Mouse (Mus musculus) MEL (cell line): Measurements from ENCODE around the gene CK137956. TPM values are rescaled to one million over a fixed set of nuclear protein-coding genes. Genes with fewer than 3 reads are reported as not detected.

ENCODE experiments used
- DNase-seq: peaks from one replicate; pipeline ENCODE4 v3.0.0; 2011; ENCODE audit warnings: low read depth, low spot score
- H3K27ac ChIP-seq: 2 replicates; pipeline ENCODE4 v1.5.1; 2012; ENCODE audit warnings: low read depth, mild to moderate bottlenecking, control low read depth, low read length, moderate library complexity; ENCODE audit not compliant: control insufficient read depth
- H3K27me3 ChIP-seq, 2 experiments: fragments of 150-350 bp in 1 of 2; sonication (generic) in 1 of 2; 2 replicates each; pipeline ENCODE4 v1.6.1; 2012; ENCODE audit warnings: low read length in 2 of 2, mild to moderate bottlenecking in 2 of 2, improper control_type of control experiment in 1 of 2, moderate library complexity in 1 of 2; ENCODE audit not compliant: insufficient read depth in 2 of 2, control insufficient read depth in 1 of 2
- H3K36me3 ChIP-seq, 2 experiments: 2 replicates each; pipeline ENCODE4 v1.6.1; 2012 to 2014; ENCODE audit warnings: low read length in 2 of 2, improper control_type of control experiment in 1 of 2, inconsistent platforms in 1 of 2, mild to moderate bottlenecking in 1 of 2; ENCODE audit not compliant: insufficient read depth in 2 of 2, control insufficient read depth in 1 of 2
- H3K4me1 ChIP-seq, 2 experiments: fragments of 150-350 bp in 1 of 2; sonication (generic) in 1 of 2; 2 replicates each; pipeline ENCODE4 v1.6.1; 2012; ENCODE audit warnings: low read length in 2 of 2, improper control_type of control experiment in 1 of 2, mild to moderate bottlenecking in 1 of 2; ENCODE audit not compliant: insufficient read depth in 2 of 2, control insufficient read depth in 1 of 2
- H3K4me3 ChIP-seq, 2 experiments: fragments of 150-350 bp in 1 of 2; sonication (generic) in 1 of 2; 2 replicates each; pipeline ENCODE4 v1.5.1; 2012; ENCODE audit warnings: low read depth in 2 of 2, low read length in 2 of 2, mild to moderate bottlenecking in 2 of 2, moderate library complexity in 2 of 2, control low read depth in 1 of 2, improper control_type of control experiment in 1 of 2; ENCODE audit not compliant: control insufficient read depth in 1 of 2, insufficient read depth in 1 of 2
- H3K79me2 ChIP-seq: 2 replicates; pipeline ENCODE4 v1.6.1; 2012; ENCODE audit warnings: mild to moderate bottlenecking, low read length, moderate library complexity; ENCODE audit not compliant: control insufficient read depth, poor library complexity, insufficient read depth
- H3K9ac ChIP-seq: 2 replicates; pipeline ENCODE4 v1.6.1; 2012; ENCODE audit warnings: low read depth, mild to moderate bottlenecking, control low read depth, low read length, moderate library complexity; ENCODE audit not compliant: control insufficient read depth, poor library complexity, severe bottlenecking
- H3K9me3 ChIP-seq: fragments of 150-350 bp; sonication (generic); replicated peaks from 2 replicates; pipeline ENCODE4 v1.6.1; 2012; ENCODE audit warnings: mild to moderate bottlenecking, low read length, improper control_type of control experiment, moderate library complexity; ENCODE audit not compliant: insufficient read depth
- BHLHE40 ChIP-seq: IDR thresholded peaks from 2 replicates; pipeline ENCODE4 v1.6.1; 2012; ENCODE audit warnings: low read depth, mild to moderate bottlenecking, inconsistent platforms, low read length, improper control_type of control experiment, borderline replicate concordance
- CHD2 ChIP-seq: IDR thresholded peaks from 2 replicates; pipeline ENCODE4 v1.6.1; 2011; ENCODE audit warnings: low read length, improper control_type of control experiment
- E2F4 ChIP-seq: IDR thresholded peaks from 2 replicates; pipeline ENCODE4 v1.6.1; 2011; ENCODE audit warnings: low read depth, low read length, improper control_type of control experiment, borderline replicate concordance
- ETS1 ChIP-seq: IDR thresholded peaks from 2 replicates; pipeline ENCODE4 v1.6.1; 2012; ENCODE audit warnings: low read depth, mild to moderate bottlenecking, inconsistent platforms, low read length, improper control_type of control experiment, moderate library complexity
- GATA1 ChIP-seq: IDR thresholded peaks from 2 replicates; pipeline ENCODE4 v1.6.1; 2011; ENCODE audit warnings: low read depth, low read length, improper control_type of control experiment
- HCFC1 ChIP-seq: IDR thresholded peaks from 2 replicates; pipeline ENCODE4 v1.6.1; 2012; ENCODE audit warnings: low read depth, mild to moderate bottlenecking, inconsistent platforms, low read length, improper control_type of control experiment, moderate library complexity
- MAFK ChIP-seq: IDR thresholded peaks from 2 replicates; pipeline ENCODE4 v1.6.1; 2011; ENCODE audit warnings: low read depth, mild to moderate bottlenecking, low read length, improper control_type of control experiment, borderline replicate concordance
- MAX ChIP-seq: IDR thresholded peaks from 2 replicates; pipeline ENCODE4 v1.6.1; 2011; ENCODE audit warnings: low read length, improper control_type of control experiment
- MYC ChIP-seq: IDR thresholded peaks from 2 replicates; pipeline ENCODE4 v1.6.1; 2011; ENCODE audit warnings: low read depth, mild to moderate bottlenecking, low read length, improper control_type of control experiment, moderate library complexity
- POLR2A ChIP-seq, 2 experiments: IDR thresholded peaks; 2 replicates each; pipeline ENCODE4 v1.6.1; 2011 to 2012; ENCODE audit warnings: low read length in 2 of 2, mild to moderate bottlenecking in 2 of 2, control low read depth in 1 of 2, improper control_type of control experiment in 1 of 2, low read depth in 1 of 2, moderate library complexity in 1 of 2; ENCODE audit not compliant: control insufficient read depth in 1 of 2, insufficient read depth in 1 of 2, poor library complexity in 1 of 2
- POLR2AphosphoS2 ChIP-seq: IDR thresholded peaks from 2 replicates; pipeline ENCODE4 v1.6.1; 2011; ENCODE audit warnings: low read length, improper control_type of control experiment
- RCOR1 ChIP-seq: IDR thresholded peaks from 2 replicates; pipeline ENCODE4 v1.6.1; 2012; ENCODE audit warnings: low read depth, mild to moderate bottlenecking, inconsistent platforms, low read length, improper control_type of control experiment
- SMC3 ChIP-seq: IDR thresholded peaks from 2 replicates; pipeline ENCODE4 v1.6.1; 2011; ENCODE audit warnings: low read depth, low read length, improper control_type of control experiment
- TAL1 ChIP-seq: IDR thresholded peaks from 2 replicates; pipeline ENCODE4 v1.6.1; 2012; ENCODE audit warnings: mild to moderate bottlenecking, inconsistent platforms, low read length, moderate library complexity, mixed read lengths
- TBP ChIP-seq: IDR thresholded peaks from 2 replicates; pipeline ENCODE4 v1.8.0; 2011; ENCODE audit warnings: low read depth, low read length, improper control_type of control experiment
- USF1 ChIP-seq: IDR thresholded peaks from 2 replicates; pipeline ENCODE4 v1.6.1; 2014; ENCODE audit warnings: low read depth, mild to moderate bottlenecking, inconsistent platforms, low read length, improper control_type of control experiment, moderate library complexity
- USF2 ChIP-seq, 2 experiments: IDR thresholded peaks; 2 replicates each; pipeline ENCODE4 v1.6.1; 2011 to 2012; ENCODE audit warnings: improper control_type of control experiment in 2 of 2, low read length in 2 of 2, borderline replicate concordance in 1 of 2, inconsistent platforms in 1 of 2, low read depth in 1 of 2, mild to moderate bottlenecking in 1 of 2; ENCODE audit not compliant: insufficient read depth in 1 of 2
- ZC3H11A ChIP-seq: IDR thresholded peaks from 2 replicates; pipeline ENCODE4 v1.6.1; 2012; ENCODE audit warnings: low read depth, mild to moderate bottlenecking, inconsistent platforms, low read length, improper control_type of control experiment
- ZKSCAN1 ChIP-seq: IDR thresholded peaks from 2 replicates; pipeline ENCODE4 v1.6.1; 2012; ENCODE audit warnings: low read depth, mild to moderate bottlenecking, inconsistent platforms, low read length, improper control_type of control experiment, moderate library complexity
- polyA plus RNA-seq, 2 experiments: library from polyadenylated mRNA; stranded (reverse) in 1 of 2; unstranded in 1 of 2; fragments of >175 nt in 1 of 2; fragments of >200 nt in 1 of 2; gene quantifications; 2 replicates each; pipeline versions ENCODE4 v1.2.1 to v1.2.4; 2012; ENCODE audit warnings: low replicate concordance in 2 of 2, low read depth in 1 of 2; ENCODE audit not compliant: insufficient read length in 2 of 2, insufficient read depth in 1 of 2, missing spikeins in 1 of 2
- total RNA-seq: library from RNA; depleted of rRNA; stranded (reverse); fragments of 300-350 nt; gene quantifications from 2 replicates; pipeline ENCODE4 v1.2.3, GENCODE M21; 2012

Gene CK137956
- total and polyA plus RNA-seq, 3 experiments: not detected

DNA sequence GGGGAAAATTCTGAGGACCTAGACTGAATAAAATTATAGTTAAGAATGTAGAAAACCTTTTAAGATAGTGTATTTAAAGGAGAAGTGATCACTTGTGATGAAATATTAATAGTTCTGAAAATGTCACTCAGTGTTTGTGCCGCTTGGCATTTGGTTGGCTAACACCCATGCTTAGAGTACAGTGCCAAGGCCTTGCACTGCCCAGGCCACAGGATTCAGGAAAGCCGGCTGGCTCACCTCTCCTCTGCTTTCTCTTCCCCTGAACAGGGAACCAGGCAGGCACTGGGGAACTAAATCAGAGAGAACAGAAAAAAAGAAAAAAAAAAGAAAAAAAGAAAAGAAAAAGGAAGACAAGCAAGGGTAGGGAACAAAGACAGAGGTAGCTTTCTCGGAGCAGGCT is 2.2 kb upstream of the CK137956 start:
- Histone ChIP-seq H3K36me3 (no peaks in the 10 kb centered on the region), H3K27me3 (no peaks in the 10 kb centered on the region), H3K79me2 (no peaks in the 10 kb centered on the region), H3K27ac (no peak overlapping the region), H3K4me1 (no peaks in the 10 kb centered on the region), H3K9ac (no peak overlapping the region), H3K9me3 (no peaks in the 10 kb centered on the region), H3K4me3 (no peak overlapping the region)
- no peak for TF ChIP-seq SMC3
- no peak for TF ChIP-seq HCFC1
- TF ChIP-seq MYC: no peak
- TF ChIP-seq ZKSCAN1: no peak
- no peak for TF ChIP-seq TBP
- TF ChIP-seq TAL1: no peak
- no peak for TF ChIP-seq RCOR1
- no peak for TF ChIP-seq USF1
- TF ChIP-seq POLR2A (IDR thresholded peaks at IDR 0.05; ENCODE audit: control insufficient read depth in 1 of 2, insufficient read depth in 1 of 2, low read depth in 1 of 2, low read length in 2 of 2, poor library complexity in 1 of 2): no peak
- no peak for TF ChIP-seq GATA1
- no peak for TF ChIP-seq USF2 (IDR thresholded peaks at IDR 0.05; ENCODE audit: borderline replicate concordance in 1 of 2, insufficient read depth in 1 of 2, low read depth in 1 of 2, low read length in 2 of 2)
- TF ChIP-seq MAFK: no peak
- no peak for TF ChIP-seq ZC3H11A
- TF ChIP-seq BHLHE40: no peak
- TF ChIP-seq CHD2: no peak
- TF ChIP-seq E2F4: no peak
- TF ChIP-seq ETS1: no peak
- DNase-seq: no peak

DNA sequence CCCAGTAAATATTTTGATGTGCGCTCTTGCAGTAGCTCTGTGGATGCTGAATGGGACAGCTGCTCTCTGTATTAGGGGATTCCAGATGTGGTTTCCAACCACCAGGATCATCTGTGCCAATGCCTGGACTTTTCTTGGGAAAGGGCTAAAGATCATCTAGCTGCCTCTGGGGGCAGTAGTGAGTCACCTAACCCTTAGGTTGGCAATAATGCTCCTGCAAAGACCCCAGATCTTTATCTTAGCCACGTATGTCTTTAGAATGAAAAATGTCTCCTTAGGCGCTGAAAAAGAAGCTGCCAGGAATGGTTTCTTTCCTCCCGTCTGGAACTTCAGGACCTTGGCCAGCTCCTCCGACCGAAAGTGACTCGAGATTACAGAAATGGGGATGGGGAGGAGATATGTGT is 731 bp downstream of the CK137956 start:
- Histone ChIP-seq H3K4me1 (no peaks in the 10 kb centered on the region), H3K27me3 (no peaks in the 10 kb centered on the region), H3K9ac (no peak overlapping the region), H3K4me3 (no peak overlapping the region), H3K27ac (no peak overlapping the region), H3K79me2 (no peaks in the 10 kb centered on the region), H3K9me3 (no peaks in the 10 kb centered on the region), H3K36me3 (no peaks in the 10 kb centered on the region)
- TF ChIP-seq ZC3H11A: no peak
- no peak for TF ChIP-seq USF1
- TF ChIP-seq MAX: no peak
- no peak for TF ChIP-seq ETS1
- TF ChIP-seq E2F4: no peak
- no peak for TF ChIP-seq POLR2AphosphoS2
- peak; percentile 4 for DNase-seq
